Mouse (Mus musculus): ENCODE measurements around the gene Ribc1. TPM values are rescaled to one million over a fixed set of nuclear protein-coding genes. Genes with fewer than 3 reads are reported as not detected.

The Ribc1 gene
- total RNA-seq (2014; rRNA removed): 0.18 and 0.47 TPM in 2 replicates
- polyA plus RNA-seq (2015; fragmentation: Nextera tagmentation; extraction: Ambion mirVana): 1.1 and 1.4 TPM in 2 replicates

DNA sequence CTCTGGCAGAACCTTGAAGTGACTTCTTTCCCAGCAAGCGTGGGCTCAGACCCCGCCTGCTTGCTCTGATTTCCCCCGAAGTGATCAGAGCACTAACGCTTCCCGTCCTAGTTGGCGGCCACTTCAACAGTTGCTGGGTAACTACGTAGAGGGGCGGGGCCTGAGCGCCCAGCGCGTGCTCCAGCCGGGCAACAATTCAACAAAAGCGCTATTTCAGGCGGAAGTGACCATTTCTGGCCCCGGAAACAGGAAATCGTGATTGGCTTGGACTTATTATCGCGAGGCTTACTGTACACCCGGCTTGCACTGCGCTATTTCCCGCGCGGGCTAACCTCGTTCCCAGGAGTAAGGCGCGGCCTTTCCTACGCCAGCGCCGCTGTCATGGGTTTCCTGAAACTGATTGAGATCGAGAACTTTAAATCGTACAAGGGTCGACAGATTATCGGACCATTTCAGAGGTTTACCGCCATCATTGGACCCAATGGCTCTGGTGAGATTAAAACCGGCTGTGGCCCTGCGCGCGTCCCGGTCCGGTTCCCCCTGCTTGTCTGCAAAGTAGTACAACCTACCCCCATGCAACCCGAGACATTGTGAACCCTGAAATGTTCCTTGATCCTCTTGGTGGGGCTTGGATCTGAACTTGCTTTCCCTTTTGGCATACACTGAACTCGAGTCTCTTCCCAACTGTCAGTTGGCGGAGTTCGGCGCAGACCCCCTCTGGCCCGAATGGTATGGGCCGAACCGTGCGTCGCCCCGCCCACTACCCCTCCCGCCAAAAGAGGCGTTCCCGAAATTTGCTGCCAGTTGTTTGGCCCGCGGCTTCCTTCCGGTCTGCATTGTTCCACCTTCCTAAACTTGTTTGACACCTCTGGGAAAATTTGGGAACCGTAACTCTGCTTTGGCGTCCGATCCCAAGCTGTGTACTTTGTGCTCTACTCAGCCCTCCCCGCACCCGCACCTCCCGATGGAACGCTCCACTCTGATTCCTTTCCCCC lies at the start of gene Ribc1, which contains the start of gene Smc1a:
Gene Ribc1, minus strand, starts transcription at position 145 of the 995 bp plus-strand sequence.
Gene Smc1a, plus strand, starts transcription at position 278 of the 995 bp plus-strand sequence.
- Histone ChIP-seq H3K4me3 (ENCODE audit: low read length) (peak within 1 kb of the TSS; percentile 52), H3K27ac (peak within 1 kb of the TSS; percentile 85), H3K9ac (replicated peaks; ENCODE audit: low read length) (peak within 1 kb of the TSS; percentile 54), H3K36me3 (ENCODE audit: insufficient read depth, low read length) (no peaks in the 10 kb centered on the region), H3K4me2 (ENCODE audit: low read depth, low read length) (peak within 1 kb of the TSS; percentile 61), H3K4me1 (ENCODE audit: insufficient read depth, low read length) (no peaks in the 10 kb centered on the region), H3K27me3 (ENCODE audit: insufficient read depth, low read length) (no peaks in the 10 kb centered on the region), H3K9me3 (ENCODE audit: low read length) (no peaks in the 10 kb centered on the region)
- DNase-seq (ENCODE audit: low spot score) (peak; percentile 96), ATAC-seq (peak; percentile 99)
- TF ChIP-seq CTCF (IDR thresholded peaks at IDR 0.05; ENCODE audit: low read depth): no peak
- 23% methylated on average over 64 of the region's 64 CpGs for WGBS

DNA sequence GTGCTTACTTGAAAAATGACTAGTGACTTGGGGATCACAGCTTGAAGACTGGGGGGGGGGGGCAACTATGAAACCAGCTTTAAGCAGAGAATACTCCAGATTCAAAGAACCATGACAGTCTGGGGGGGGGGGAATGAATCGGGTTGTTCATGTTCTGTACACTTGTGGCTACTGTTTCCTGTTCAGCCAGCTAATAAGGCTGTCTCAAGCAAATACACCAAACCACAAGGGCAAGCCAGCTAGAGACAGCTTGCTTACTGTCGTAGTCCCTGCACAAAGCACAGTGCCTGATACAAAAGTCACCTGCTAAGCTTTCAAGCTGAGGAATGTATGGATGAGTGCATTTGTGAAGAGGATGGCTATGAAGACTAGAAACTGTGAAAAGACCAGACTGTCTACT lies 49.6 kb upstream of the Ribc1 start:
- H3K27me3 ChIP-seq (ENCODE audit: insufficient read depth, low read length): no peaks in the 10 kb centered on the region; the same call in 1 of the 2 replicates
- DNase-seq (ENCODE audit: low spot score) (no peak), ATAC-seq (no peak)

DNA sequence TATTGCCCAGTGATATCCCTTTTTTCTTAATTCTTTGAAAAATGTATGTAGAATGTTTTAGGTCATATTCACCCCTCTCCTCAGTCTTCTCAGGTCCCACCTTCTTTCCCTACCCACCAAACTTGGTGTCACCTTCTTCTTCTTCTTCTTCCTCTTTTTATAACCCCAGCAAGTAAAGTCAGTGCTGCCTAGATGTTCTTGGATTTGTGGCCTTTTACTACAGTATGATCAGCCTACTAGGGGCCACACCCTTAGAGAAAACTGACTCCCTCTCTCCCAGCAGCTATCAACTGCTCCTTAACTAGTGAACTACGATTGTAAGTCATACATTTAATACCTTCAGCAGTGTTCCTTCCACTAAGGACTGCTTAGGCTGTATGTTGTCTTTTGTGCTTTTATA lies 38.0 kb upstream of the Ribc1 start:
- Histone ChIP-seq H3K36me3 (ENCODE audit: insufficient read depth, low read length) (no peaks in the 10 kb centered on the region), H3K4me1 (ENCODE audit: insufficient read depth, low read length) (no peaks in the 10 kb centered on the region), H3K9ac (replicated peaks; ENCODE audit: low read length) (no peak overlapping the region), H3K27ac (no peak overlapping the region), H3K4me2 (ENCODE audit: low read depth, low read length) (no peak overlapping the region), H3K4me3 (ENCODE audit: low read length) (no peak overlapping the region), H3K9me3 (ENCODE audit: low read length) (no peaks in the 10 kb centered on the region), H3K27me3 (ENCODE audit: insufficient read depth, low read length) (peaks cover 4% of the 10 kb centered on the region; the same call in 1 of the 2 replicates)
- WGBS: 64% methylated on average over 1 of the region's 1 CpGs
- DNase-seq (ENCODE audit: low spot score) (no peak), ATAC-seq (no peak)
- TF ChIP-seq CTCF (IDR thresholded peaks at IDR 0.05; ENCODE audit: low read depth): no peak

More for the DNA sequence above, 49.6 kb upstream of the Ribc1 start:
- H3K9me3 ChIP-seq (ENCODE audit: low read length): no peaks in the 10 kb centered on the region
- no peaks in the 10 kb centered on the region; the same call in 1 of the 2 replicates for H3K36me3 ChIP-seq (ENCODE audit: insufficient read depth, low read length)
- H3K4me2 ChIP-seq (ENCODE audit: low read depth, low read length): no peak overlapping the region
- 53% methylated on average over 2 of the region's 2 CpGs for WGBS
- no peak for TF ChIP-seq CTCF (IDR thresholded peaks at IDR 0.05; ENCODE audit: low read depth)
- no peaks in the 10 kb centered on the region for H3K4me1 ChIP-seq (ENCODE audit: insufficient read depth, low read length)
- H3K4me3 ChIP-seq (ENCODE audit: low read length): no peak overlapping the region
- no peak overlapping the region for H3K27ac ChIP-seq
- H3K9ac ChIP-seq (replicated peaks; ENCODE audit: low read length): no peak overlapping the region

DNA sequence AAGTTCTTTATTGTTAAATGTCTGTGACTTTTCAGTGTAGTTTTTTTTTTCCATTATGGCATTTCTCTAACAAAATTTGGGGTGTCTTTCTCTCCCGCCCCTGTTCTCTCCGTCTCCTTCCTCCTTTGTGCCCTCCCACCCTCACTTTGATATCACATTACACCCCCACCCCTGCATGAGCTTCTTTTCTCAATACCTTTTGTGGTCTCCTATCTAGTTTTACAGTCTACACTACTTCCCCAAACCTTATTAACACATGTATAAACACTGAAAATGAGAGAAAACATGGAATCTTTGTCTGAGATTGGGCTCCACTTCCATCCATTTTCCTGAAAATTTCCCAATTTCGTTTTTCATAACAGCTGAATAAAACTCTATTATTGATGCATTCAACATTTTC lies 36.5 kb upstream of the Ribc1 start:
- ATAC-seq: no peak
- H3K27ac ChIP-seq: no peak overlapping the region
- no peaks in the 10 kb centered on the region for H3K9me3 ChIP-seq (ENCODE audit: low read length)
- DNase-seq (ENCODE audit: low spot score): no peak
- TF ChIP-seq CTCF (IDR thresholded peaks at IDR 0.05; ENCODE audit: low read depth): no peak
- H3K4me2 ChIP-seq (ENCODE audit: low read depth, low read length): no peak overlapping the region
- no peaks in the 10 kb centered on the region for H3K36me3 ChIP-seq (ENCODE audit: insufficient read depth, low read length)
- H3K4me1 ChIP-seq (ENCODE audit: insufficient read depth, low read length): no peaks in the 10 kb centered on the region
- no peak overlapping the region for H3K9ac ChIP-seq (replicated peaks; ENCODE audit: low read length)
- H3K27me3 ChIP-seq (ENCODE audit: insufficient read depth, low read length): peaks cover 4% of the 10 kb centered on the region; the same call in 1 of the 2 replicates
- WGBS: 71% methylated on average over 3 of the region's 3 CpGs
- no peak overlapping the region for H3K4me3 ChIP-seq (ENCODE audit: low read length)

DNA sequence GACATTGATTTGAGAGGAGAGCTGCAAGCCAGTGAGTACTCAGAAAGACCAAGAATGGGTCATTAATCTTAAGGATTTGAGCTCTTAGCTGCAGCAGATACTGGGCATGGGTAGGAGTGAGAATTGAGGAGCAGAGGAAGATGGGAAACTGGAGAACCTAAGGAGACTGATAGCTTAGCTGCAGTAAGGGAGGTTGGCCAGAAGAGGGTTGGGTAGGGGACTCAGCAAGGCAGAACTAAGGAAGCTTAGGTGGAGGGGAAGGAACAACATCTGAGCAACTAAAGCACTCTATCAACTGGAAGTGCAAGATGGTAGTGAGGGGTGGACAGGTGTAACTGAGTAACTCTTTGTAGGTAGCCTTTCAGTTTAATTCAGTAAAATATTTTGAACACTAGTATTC lies 31.1 kb upstream of the Ribc1 start:
- no peaks in the 10 kb centered on the region; the same call in 1 of the 2 replicates for H3K27me3 ChIP-seq (ENCODE audit: insufficient read depth, low read length)
- no peak for ATAC-seq
- no peaks in the 10 kb centered on the region for H3K9me3 ChIP-seq (ENCODE audit: low read length)
- H3K4me3 ChIP-seq (ENCODE audit: low read length): no peak overlapping the region
- no peaks in the 10 kb centered on the region for H3K36me3 ChIP-seq (ENCODE audit: insufficient read depth, low read length)
- peak; percentile 55 for TF ChIP-seq CTCF (IDR thresholded peaks at IDR 0.05; ENCODE audit: low read depth)
- H3K27ac ChIP-seq: no peak overlapping the region
- H3K4me2 ChIP-seq (ENCODE audit: low read depth, low read length): no peak overlapping the region
- no peaks in the 10 kb centered on the region for H3K4me1 ChIP-seq (ENCODE audit: insufficient read depth, low read length)
- peak; percentile 4 for DNase-seq (ENCODE audit: low spot score)
- H3K9ac ChIP-seq (replicated peaks; ENCODE audit: low read length): no peak overlapping the region

DNA sequence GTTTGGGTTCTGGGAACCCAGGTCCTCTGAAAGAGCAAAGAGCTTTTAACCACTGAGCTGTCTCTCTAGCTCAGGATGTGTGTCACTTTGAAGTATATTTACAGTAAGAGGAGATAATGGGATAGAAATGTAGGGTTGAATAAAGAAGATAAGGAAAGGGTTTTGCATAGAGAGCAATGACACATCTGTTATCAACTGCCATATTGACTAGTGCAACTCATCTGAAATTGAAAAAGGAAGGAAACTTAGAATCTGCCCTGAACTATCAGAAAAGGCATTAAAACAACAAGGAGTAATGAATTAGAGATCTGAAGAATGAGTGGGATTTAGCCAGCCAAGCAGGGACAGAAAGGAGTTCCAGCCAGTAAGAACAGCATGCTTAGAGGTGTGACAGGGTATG lies 23.8 kb upstream of the Ribc1 start:
- no peaks in the 10 kb centered on the region for H3K4me1 ChIP-seq (ENCODE audit: insufficient read depth, low read length)
- H3K27ac ChIP-seq: no peak overlapping the region
- no peak overlapping the region for H3K4me2 ChIP-seq (ENCODE audit: low read depth, low read length)
- TF ChIP-seq CTCF (IDR thresholded peaks at IDR 0.05; ENCODE audit: low read depth): no peak
- H3K9ac ChIP-seq (replicated peaks; ENCODE audit: low read length): no peak overlapping the region
- H3K9me3 ChIP-seq (ENCODE audit: low read length): no peaks in the 10 kb centered on the region
- DNase-seq (ENCODE audit: low spot score): no peak
- 0 out of 2 replicates have a peak, but pooled peaks cover 4% of the 10 kb centered on the region for H3K36me3 ChIP-seq (ENCODE audit: insufficient read depth, low read length)
- ATAC-seq: no peak
- H3K27me3 ChIP-seq (ENCODE audit: insufficient read depth, low read length): no peaks in the 10 kb centered on the region
- no peak overlapping the region for H3K4me3 ChIP-seq (ENCODE audit: low read length)
